Mouse (Mus musculus) urinary bladder, postnatal 36 days (tissue): ENCODE results near the gene Ptprcap.

Source experiments
- DNase-seq, 2 experiments: peaks; one replicate each; pipeline ENCODE4 v3.0.0; 2022; ENCODE audit warnings: low spot score in 2 of 2, mixed read lengths in 1 of 2

Ptprcap gene

DNA sequence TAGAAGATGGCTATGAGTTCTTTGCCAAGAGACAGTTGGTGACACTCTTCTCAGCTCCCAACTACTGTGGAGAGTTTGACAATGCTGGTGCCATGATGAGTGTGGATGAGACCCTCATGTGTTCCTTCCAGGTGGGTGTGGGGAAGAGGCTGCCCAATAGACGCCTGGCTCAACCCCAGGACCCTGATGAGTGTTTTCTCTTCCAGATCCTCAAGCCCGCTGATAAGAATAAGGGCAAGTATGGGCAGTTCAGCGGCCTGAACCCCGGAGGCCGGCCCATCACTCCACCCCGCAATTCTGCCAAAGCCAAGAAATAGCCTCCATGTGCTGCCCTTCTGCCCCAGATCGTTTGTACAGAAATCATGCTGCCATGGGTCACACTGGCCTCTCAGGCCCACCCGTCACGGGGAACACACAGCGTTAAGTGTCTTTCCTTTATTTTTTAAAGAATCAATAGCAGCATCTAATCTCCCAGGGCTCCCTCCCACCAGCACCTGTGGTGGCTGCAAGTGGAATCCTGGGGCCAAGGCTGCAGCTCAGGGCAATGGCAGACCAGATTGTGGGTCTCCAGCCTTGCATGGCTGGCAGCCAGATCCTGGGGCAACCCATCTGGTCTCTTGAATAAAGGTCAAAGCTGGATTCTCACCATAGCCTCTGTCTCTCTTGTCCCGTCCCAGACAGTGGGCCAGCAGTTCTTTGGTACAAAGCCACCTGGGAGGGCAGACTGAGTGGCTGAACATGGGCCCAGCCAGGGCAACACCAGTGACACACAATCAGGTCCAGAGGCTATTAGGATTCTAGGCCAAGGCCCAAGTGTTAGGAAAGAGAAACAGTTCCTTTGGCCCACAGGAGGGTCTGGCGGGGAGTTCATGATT lies 41.6 kb downstream of the Ptprcap start:
- DNase-seq = no peak

DNA sequence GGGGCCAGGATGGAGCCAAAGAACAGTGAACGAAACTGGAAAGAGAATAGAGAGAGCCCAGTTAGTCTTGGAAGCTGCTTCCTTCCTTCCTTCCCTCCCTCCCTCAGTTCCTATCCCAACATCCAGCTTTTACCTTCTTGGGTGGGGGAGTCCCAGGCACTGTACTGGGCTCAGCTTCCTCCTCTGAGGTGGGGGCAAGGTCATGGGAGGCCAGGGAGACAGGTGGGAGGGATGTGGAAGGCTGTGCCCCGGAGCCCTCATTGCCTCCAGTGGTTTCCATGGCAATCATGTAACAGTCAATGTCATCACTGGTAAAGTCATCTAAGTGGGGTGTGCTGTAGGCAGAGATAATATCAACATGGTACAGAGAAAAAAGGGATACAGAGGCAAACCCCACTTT lies 42.6 kb downstream of the Ptprcap start:
- DNase-seq = no peak

DNA sequence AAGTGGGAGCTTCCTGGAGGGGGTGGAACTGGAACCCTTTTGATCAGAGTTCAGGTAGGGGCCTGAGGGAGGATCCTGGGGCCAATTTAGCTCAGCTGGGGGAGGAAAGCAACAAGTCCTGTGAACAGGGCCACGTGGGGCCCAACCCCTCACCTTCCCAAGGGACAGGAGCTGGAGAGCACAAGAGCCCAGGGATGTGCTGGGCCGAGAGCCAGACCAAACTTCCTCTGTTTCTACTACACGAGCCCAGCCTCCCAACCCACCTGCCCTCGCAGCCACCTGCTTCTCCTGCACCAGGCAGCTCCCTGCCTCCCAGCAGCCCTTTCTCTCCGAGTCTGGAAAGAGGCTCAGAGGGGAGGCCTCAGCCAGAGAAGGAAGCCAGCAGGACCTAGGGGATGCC lies 43.1 kb downstream of the Ptprcap start:
- peak in 1 of 2 experiments; percentile 49 for DNase-seq

DNA sequence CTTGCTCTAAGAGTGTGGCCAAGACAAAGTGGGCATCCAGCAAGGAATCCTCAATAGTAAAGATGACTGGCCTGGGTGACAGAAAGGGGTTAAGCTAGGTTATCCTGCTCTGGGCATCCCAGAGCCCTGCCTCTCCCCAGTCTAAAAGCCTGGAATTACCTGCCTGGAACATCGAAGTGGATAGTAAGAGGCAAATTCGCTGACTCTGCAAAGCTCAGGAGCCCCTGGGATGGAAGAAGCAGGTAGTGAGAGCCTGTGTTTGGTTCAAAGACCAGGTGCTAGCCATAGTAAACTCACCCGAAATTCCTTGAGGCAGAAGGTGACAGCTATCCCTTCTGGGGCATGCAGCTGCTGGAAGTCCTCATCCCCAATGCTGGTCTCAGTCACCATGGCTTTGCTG lies 43.8 kb downstream of the Ptprcap start:
- no peak for DNase-seq

DNA sequence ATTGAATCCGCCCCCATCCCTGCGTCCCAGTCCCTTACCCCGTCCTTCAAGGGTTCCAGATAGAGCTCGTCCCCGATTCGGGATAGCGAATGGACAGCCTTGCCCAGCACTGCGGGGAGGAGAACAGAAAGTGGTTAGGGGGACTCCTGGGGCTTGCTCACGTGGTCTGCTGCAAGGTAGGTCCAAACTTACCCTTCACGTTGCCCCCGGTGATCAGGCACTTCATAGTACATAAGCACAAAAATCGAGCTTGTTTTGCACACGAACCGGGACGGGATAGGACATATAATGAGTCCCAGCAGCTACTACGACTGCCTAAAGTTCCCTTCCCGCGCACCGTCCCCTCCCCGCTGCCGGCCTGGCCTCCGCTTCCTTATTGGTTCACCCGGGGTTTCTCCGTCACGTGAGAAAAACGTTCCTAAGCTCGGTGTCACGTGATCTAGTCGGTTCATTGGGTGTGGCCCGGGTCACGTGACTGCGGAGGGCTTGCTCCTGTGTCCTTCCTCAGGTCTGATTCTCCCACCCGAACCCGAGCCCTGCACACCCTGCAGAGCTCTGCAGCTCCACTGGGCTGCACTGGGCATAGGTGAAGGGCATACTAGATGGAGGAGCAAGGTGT lies 48.0 kb downstream of the Ptprcap start, which contains the start of gene Rad9a:
Rad9a (minus strand) TSS at position 372 of the 619 bp plus-strand sequence.
- peak; percentile 94 to 96 for DNase-seq

DNA sequence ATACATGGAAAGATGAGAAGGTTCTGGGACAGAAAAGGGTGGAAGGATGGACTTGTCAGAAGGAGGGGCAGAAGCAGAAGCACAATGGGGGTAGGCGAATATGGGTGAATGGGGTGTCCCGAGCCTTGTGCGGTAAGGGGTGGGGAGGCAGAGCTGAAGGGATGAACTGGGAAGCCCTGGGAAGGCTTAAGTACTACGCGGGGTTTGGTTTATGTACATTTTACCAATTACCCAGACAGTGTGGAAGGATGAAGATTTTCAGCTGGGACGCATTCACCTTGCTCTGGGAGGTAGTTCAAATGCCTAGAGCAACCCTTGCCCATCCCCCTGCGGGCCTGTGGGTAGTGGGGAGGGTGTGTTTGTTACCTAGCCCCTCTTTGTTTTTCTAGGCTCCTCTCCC lies 48.7 kb downstream of the Ptprcap start:
- DNase-seq = no peak

DNA sequence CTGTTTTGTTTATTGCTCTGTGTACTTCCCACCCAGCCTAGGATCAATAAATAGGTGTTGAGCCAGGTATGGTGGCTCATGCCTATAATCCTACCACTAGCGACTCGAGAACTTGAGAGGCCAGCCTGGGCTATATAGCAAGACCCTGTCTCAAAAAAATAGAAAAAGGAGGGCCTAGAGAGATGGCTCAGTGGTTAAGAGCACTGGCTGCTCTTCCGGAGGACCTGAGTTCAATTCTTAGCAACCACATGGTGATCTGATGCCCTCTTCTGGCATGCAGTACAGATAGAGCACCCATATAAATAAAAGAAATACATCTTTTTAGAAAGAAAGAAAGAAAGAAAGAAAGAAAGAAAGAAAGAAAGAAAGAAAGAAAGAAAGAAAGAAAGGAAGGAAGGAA lies 49.7 kb downstream of the Ptprcap start:
- DNase-seq = no peak

DNA sequence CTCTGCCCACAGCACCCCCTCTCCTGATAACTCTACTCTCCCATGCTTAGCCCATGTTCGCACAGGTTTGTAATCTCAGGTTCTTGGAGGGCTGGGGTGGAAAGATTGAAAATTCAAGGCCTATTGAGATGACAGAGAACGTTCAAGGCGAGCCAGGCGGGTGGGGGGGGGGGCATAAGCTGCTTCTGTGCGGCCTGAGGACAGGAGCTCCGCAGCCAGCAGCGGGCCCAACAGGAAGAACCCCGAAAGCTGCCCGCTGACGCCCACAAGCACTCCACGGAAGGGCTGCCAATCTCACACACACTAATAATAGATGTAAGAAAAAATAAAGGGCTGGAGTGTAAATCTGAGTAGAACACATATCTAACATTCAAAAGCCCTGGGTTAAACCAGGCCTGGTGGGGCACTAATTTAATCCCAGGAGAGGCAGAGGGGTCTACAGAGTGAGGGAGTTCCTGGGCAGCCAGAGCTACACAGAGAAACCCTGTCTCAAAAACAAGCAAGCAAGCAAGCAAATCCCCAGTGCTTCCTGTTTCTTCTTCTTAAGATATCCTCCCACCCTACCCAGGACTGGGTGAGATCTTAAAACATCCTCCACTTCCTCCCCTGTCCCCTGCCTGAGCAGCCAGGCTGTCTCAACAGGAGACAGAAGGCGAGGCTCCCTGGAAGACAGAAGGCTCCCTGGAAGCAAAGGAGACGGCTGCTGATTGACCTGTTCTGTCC lies 50.4 kb downstream of the Ptprcap start:
- no peak for DNase-seq

DNA sequence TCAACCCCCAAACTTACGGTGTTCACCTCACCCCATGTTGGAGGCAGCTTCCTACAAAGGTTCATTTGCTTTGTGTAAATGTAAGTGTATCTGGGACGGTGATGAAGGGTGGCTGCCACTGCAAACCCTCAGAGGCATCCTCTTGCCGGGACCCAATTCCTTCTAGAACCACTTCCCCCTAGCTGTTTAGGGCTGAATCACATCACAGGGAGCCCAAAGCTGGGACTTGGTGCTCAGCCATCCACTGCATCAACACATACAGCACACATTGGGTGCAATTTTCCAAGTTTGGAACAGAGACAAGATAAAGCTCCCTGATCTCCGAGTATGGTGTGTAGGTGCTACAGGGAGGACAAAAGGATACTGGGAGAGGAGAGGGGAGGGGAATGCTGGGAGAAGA lies 51.5 kb downstream of the Ptprcap start:
- DNase-seq = no peak
